Mouse (Mus musculus) cerebellum, adult 2 months (tissue): ENCODE measurements around the gene Plek. TPM values are rescaled to one million over a fixed set of nuclear protein-coding genes. Genes with fewer than 3 reads are reported as not detected.
A peak's percentile ranks its signal among the peaks of the same experiment; 100 is the strongest.

Experiments
- DNase-seq, 2 experiments: peaks; one replicate each; pipeline ENCODE4 v3.0.0; 2021
- H3K27ac ChIP-seq: fragments of 200-500 bp; 2 replicates; pipeline ENCODE4 v1.5.1; 2012; ENCODE audit warnings: low read length, control low read depth, inconsistent platforms; ENCODE audit not compliant: insufficient read depth
- H3K27me3 ChIP-seq: fragments of 200-500 bp; 2 replicates; pipeline ENCODE4 v1.6.1; 2012; ENCODE audit warnings: inconsistent platforms, mild to moderate bottlenecking, low read length, moderate library complexity; ENCODE audit not compliant: control insufficient read depth, insufficient read depth
- H3K4me1 ChIP-seq: fragments of 200-500 bp; 2 replicates; pipeline ENCODE4 v1.6.1; 2011; ENCODE audit warnings: low read length; ENCODE audit not compliant: control insufficient read depth, insufficient read depth
- H3K4me3 ChIP-seq: fragments of 200-500 bp; replicated peaks from 2 replicates; pipeline ENCODE3; 2011; ENCODE audit warnings: mild to moderate bottlenecking, low read depth, low read length, control low read depth; ENCODE audit not compliant: insufficient read depth
- CTCF ChIP-seq: fragments of 200-500 bp; IDR thresholded peaks from 2 replicates; pipeline ENCODE4 v1.5.1; 2011; ENCODE audit warnings: low read depth, mild to moderate bottlenecking, control low read depth, low read length, moderate library complexity, borderline replicate concordance; ENCODE audit not compliant: insufficient read depth
- POLR2A ChIP-seq: fragments of 200-500 bp; IDR thresholded peaks from 2 replicates; pipeline ENCODE4 v1.6.1; 2011; ENCODE audit warnings: low read length, control low read depth, borderline replicate concordance; ENCODE audit not compliant: insufficient read depth
- WGBS: fragments of 180-500 bp; shearing (Covaris S2); methylation state at CpG from one replicate; pipeline ENCODE4 v1.1.7; 2018; 5-methylcytosine and 5-hydroxymethylcytosine counted together
- polyA plus RNA-seq: library from polyadenylated mRNA; depleted of rRNA; stranded (reverse); fragments of >200 nt; gene quantifications from 2 replicates; pipeline ENCODE4 v1.2.3, GENCODE M21; 2012

Gene Plek
- polyA plus RNA-seq, 1 experiment, result 5.2 TPM

DNA sequence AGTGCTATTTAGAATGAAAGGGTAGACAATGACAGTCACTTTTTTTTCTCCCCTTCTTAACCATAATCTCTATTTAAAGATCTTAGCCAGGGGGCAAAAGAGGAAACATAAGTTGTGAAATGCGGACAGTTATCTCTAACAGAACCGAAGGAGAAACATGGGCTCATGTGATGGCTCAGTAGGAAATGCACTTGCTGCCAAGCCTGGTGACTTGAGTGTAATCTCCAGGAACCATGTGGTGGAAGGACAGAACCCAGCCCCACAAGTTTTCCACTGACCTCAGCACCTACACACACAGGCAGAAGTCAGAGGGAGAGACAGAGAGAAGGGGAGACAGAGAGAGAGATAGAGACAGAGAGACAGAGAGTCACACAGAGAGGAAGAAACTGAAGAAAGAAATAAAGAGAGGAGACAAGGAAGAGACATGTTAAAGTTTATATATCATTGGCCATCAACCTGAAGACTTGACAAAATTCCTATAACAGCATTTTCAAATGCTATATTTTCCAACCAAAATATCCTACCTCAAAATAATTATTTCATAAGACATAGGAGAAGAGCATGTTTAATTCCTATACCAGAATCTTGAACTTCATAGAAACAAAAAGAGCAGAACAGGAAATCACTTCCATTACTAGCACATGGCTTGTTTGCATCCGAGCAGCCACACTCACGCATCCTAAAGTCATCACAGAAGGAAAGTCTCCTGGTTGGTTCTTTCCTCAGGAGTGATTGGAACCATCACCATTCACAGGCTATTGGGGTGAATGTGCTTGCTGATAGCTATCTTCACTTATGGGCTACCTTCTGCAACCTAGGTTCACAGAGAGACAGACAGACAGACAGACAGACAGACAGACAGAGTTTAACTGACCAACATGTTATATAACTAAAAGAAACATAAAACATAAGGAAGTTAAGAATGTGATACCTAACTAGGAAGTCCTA, 47.0 kb downstream of the Plek start:
- no peak for TF ChIP-seq POLR2A
- TF ChIP-seq CTCF, result no peak
- Histone ChIP-seq H3K27ac (no peak overlapping the region), H3K4me3 (no peak overlapping the region), H3K4me1 (no peaks in the 10 kb centered on the region), H3K27me3 (no peaks in the 10 kb centered on the region)
- 60% methylated on average over 4 of the region's 4 CpGs for WGBS
- no peak for DNase-seq

DNA sequence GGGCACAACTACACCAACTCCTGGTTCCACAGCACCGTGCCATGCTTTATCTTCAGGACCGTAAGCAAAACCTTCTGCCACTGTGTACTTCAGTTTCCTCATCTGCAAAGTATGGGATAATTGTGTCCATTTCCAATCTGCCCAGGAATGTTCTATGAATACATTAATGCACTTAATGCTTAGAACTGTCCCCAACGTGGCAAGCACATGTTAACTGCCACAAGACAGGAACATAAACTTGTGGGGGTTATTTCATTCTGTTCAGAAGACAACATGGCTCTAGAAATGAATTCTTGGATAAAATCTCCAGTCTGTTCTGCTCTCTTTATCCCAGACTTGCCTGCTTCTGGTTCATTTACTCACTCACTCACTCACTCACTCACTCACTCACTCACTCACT, 48.4 kb downstream of the Plek start:
- whole genome bisulfite sequencing, result 87% methylated on average over 3 of the region's 3 CpGs
- no peak for TF ChIP-seq CTCF
- no peak for TF ChIP-seq POLR2A
- DNase-seq, result no peak

DNA sequence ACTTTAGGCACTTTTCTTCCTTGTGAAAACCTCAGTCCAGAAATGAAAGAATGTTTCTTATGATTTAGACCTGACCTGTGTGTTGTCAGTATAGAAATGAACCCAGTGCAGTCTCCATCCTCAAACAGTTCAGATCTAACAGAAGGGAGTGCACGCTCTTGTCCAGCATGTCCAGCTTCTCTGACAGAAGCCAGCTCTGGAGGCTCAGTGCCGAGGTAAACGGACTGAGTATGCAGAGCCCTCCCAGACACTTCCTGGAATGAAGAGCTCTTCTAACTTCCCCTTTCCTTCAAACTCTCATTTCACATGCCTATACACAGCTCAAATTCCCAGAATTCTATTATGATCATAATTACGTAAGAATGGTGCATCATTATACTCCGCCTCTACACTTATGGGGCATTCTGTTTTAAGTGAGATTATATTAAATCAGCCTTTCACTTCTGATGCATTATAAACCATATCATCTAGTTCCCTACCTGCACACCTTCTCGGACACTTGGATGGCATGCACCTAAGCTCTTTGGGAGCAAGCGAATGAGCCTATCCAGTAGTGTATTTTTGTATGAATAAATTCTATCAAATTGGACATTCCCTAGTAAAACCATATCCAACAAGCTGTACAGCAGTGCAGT, 49.3 kb downstream of the Plek start:
- no peak for DNase-seq
- no peak overlapping the region for H3K4me3 ChIP-seq
- H3K4me1 ChIP-seq, result no peaks in the 10 kb centered on the region
- H3K27ac ChIP-seq, result no peak overlapping the region
- no peaks in the 10 kb centered on the region for H3K27me3 ChIP-seq
- TF ChIP-seq CTCF (no peak), POLR2A (no peak)
- 89% methylated on average over 7 of the region's 7 CpGs for WGBS

More for the DNA sequence above, 48.4 kb downstream of the Plek start:
- no peaks in the 10 kb centered on the region for H3K4me1 ChIP-seq
- no peak overlapping the region for H3K4me3 ChIP-seq
- no peak overlapping the region for H3K27ac ChIP-seq
- H3K27me3 ChIP-seq, result no peaks in the 10 kb centered on the region

DNA sequence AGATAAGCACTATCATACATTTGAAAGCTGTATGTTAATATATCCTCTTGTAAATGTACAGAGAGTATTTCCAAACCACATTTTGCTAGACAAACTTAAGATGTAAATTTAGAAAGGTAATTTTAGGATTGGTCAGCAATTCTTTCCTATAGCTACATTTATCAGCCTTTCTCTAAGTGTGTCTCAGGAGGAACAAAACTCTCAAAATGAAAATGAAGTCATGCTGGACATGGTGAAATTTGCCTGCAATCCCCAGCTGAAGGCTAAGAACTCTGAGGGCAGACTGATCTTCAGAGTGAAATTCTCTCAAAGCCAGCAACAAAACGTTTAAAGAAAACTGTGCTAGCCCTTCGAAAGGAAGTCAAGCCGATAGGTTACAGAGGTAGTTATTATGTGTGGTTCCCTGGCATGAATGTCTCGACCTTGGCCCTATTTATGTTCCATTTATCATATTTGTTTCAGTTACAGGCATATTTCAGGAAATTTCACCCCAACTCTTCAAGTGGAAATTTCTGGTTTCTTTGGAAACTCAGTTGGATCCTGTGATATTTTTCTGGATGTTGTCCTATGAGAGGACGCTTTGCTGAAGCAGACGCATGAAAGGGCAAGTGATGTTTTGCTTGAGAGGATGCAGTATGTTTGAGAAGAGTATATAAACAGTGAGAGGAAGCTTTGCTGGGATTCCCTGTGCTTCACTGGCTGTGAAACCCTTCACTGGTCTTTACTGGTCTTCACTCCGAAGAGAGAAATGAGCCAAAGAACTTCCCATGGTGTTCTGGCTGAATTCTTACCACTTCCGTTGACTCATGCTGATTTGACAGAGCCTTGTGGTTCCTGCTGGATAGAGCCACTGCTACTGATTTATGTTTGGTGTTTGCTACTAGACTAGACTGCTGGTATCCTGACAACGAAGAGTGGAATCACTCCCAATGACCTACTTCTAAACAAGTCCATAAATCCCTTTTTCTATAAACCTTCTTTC, 51.5 kb downstream of the Plek start:
- H3K4me3 ChIP-seq, result no peak overlapping the region
- 55% methylated on average over 9 of the region's 9 CpGs for WGBS
- TF ChIP-seq CTCF (no peak), POLR2A (no peak)
- H3K4me1 ChIP-seq, result no peaks in the 10 kb centered on the region
- H3K27ac ChIP-seq, result no peak overlapping the region
- H3K27me3 ChIP-seq, result no peaks in the 10 kb centered on the region
- peak in 1 of 2 experiments; percentile 21 for DNase-seq

DNA sequence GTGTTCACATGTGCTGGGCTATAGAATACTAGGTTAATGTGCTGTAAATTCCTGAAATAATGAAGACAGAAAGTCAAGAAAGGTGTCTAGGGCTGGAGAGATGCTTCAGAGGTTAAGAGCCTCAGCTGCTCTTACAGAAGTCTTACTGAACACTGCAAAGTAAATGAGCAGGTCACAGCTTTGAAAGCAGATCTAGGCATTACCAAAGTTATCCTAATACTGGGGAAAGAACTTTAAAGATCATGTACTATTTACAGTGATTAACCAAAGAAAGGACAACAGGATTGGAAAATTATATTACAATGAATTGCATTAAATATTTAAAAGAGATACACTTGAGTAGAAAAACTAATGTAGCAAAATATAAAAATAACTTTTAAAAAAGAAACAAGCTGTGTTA, 52.2 kb downstream of the Plek start:
- Histone ChIP-seq H3K4me3 (no peak overlapping the region), H3K27me3 (no peaks in the 10 kb centered on the region), H3K27ac (no peak overlapping the region), H3K4me1 (no peaks in the 10 kb centered on the region)
- TF ChIP-seq CTCF, result no peak
- no peak for TF ChIP-seq POLR2A
- no peak for DNase-seq

DNA sequence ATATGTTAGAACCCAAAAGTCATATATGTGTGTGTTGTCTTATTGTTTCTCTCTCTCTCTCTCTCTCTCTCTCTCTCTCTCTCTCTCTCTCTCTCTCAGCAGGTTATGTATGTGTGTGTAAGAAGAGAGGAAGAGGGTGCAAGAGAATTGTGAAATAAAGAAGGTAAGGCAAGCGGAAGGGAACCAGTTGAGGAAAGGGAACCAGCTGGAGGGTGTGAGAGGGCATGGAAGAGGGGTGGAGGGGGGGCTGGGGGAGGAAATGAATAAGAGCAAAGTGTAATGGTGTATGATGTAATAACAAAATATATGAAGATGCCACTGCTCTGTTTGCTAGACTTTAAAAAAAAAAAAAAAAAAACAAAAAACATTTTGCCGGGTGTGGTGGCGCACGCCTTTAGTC, 52.8 kb downstream of the Plek start:
- TF ChIP-seq POLR2A, result no peak
- TF ChIP-seq CTCF, result no peak
- no peaks in the 10 kb centered on the region for H3K27me3 ChIP-seq
- no peak overlapping the region for H3K4me3 ChIP-seq
- H3K4me1 ChIP-seq, result no peaks in the 10 kb centered on the region
- H3K27ac ChIP-seq, result no peak overlapping the region
- DNase-seq, result no peak
- 96% methylated on average over 4 of the region's 4 CpGs for WGBS

DNA sequence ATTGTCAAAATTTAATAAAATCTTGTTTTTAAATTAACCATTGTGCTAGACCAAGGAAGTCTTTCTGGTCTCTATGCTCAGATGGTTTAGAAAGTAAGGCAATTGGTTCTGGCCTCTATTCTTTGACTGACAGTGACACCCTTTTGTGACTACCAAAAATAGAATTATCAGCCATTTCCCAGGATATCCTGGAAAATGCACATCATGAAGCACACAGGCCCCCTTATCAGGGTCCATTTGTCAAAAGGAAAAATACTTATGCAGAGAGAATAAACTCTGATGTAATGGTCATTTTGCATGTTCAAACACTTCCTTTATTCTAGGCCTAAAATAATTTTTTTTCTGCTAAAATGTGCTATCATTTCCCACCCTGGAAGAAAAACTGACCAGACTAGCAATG, 54.7 kb downstream of the Plek start:
- DNase-seq, result no peak
- TF ChIP-seq CTCF, result no peak
- TF ChIP-seq POLR2A, result no peak
- H3K4me1 ChIP-seq, result no peaks in the 10 kb centered on the region

More for the DNA sequence above, 54.7 kb downstream of the Plek start:
- H3K27ac ChIP-seq, result no peak overlapping the region
- H3K27me3 ChIP-seq, result no peaks in the 10 kb centered on the region
- H3K4me3 ChIP-seq, result no peak overlapping the region
